Mouse (Mus musculus): ENCODE measurements at regions not wholly inside any gene's neighbourhood (a gene's known extent, or its start where the extent isn't known, plus 50 kb on each side); places are given as distances from the start of the nearest gene placed in this dataset.

DNA sequence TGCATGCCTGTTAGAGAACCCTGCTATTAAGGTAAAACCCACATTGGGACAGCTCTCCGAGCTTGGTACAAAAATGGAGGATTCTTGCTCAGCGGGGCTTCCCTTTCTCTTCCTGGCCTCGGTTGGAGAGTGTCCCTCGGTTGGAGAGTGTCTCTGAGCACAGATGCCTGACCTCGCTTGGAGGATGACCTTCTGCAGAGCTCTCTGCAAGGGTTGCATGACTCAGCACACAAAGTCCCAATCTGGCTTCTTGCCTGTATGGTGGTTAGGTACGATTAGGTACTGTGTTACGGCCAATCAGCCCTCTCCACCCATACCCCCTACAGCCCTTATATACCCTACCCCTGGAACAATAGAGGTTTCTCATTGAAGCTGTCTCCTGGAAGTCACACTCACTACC lies 177.1 kb upstream of the Rreb1 start:
- no peak for TF ChIP-seq POLR2A (IDR thresholded peaks at IDR 0.05; ENCODE audit: low read depth, low read length)
- no peak for TF ChIP-seq CTCF (IDR thresholded peaks at IDR 0.05; ENCODE audit: extremely low read depth, insufficient read depth, insufficient read length, insufficient replicate concordance)
